Mouse (Mus musculus): Measurements from ENCODE around the gene Map3k9.

Gene Map3k9

DNA sequence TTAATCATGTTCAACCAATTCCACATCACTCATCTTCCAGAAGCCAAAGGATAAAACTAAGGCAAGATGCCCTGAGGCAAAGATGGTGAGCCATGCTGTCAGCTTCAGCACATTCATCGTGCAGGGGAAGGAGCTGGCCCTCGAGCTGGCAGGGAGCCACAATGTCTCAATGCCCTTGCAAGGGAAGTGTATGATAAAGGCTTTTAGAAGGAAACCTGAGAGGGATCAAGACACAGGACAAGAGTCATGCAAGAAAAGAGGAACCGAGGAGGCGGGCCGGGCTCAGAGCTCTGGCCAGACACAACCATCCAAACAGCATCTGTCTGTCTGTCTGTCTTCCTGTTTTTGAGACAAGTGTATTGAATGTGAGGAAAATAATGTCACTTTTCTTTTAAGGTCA is 61.8 kb downstream of the Map3k9 start:
- DNase-seq (ENCODE audit: low read depth, low spot score), result peak; percentile 85

DNA sequence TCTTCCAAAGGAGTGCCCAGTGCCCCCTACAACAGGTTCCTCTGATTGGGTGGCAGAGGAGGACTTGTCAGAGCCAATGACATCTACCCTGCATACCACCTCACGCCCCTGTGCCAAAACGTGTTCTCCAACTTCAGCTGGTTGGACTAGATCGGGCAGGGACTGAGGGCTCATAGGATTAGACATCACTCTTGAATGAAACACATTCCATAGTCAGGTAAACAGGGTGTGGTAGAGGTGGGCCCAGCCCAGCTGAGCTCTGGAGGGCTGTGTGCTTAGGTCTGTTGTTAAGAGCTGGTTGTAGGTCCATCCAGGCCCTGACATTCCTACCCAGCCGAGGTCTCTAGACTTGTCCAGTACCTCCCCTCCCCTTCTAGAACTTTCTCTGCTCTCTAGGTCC is 68.4 kb downstream of the Map3k9 start:
- DNase-seq (ENCODE audit: low read depth, low spot score), result no peak

DNA sequence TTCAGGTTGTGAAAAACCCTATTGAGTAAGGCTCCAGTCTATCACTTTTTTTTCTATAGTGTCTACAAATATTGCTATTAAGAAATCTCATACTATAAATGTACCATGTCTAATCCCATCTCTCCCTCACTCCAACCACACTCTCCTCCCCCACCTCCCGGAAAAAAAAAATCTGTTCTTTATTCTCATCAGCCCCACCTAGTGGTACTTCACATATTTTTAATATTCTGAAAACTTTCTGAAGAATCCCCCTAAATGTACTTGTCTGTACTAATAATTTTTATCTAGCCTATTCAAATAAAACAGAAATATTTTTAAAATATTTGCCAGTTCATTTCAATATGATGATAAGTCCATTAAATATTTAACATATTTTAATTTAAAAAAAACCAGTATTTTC is 78.1 kb downstream of the Map3k9 start:
- peak; percentile 49 for DNase-seq (ENCODE audit: low read depth, low spot score)

DNA sequence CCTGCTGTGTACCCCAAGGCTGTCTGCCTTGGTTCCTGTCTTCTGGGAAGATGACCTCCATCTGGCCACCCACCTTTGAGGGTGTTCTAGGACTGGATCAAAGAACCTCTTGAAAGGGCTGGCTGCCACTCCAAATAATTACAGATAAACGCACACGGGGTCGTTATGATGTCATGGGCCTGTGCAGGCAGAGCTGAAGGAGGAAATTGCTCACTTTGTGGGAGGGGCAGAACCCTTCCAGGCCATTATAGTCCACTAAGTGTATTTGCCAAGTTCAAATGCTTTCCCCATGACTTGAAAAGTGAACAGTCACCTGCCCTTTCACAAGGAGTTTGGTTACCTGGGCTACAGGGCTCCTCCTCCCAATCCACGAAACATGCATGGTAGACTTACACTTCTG is 83.0 kb downstream of the Map3k9 start:
- DNase-seq (ENCODE audit: low read depth, low spot score), result no peak

DNA sequence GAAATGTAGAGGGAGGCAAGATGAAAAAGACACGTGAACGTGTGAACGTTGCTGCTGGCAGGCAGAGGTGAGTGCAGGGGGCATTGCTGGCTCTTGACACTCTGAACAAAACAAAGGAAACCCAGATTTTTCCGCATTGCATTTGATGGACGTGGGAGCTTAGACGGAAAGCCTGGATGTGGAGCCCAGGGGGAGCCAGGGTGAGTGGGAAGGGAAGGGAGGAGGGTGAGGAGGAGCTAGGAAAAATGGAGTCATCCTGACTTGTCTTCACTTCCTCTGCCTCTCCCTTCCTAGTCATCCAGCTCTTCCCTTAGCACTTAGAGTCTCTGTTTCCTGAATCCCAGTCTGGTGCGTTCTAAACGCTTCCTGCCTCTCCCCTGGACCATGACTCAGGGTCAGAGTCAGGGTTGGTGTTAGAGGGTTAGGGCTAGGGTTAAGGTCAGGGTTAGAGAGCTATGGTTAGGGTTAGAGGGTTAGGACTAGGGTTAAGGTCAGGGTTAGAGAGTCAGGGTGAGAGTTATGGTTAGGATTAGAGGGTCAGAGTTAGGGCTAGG is 89.7 kb downstream of the Map3k9 start:
- DNase-seq (ENCODE audit: low read depth, low spot score), result peak; percentile 27

DNA sequence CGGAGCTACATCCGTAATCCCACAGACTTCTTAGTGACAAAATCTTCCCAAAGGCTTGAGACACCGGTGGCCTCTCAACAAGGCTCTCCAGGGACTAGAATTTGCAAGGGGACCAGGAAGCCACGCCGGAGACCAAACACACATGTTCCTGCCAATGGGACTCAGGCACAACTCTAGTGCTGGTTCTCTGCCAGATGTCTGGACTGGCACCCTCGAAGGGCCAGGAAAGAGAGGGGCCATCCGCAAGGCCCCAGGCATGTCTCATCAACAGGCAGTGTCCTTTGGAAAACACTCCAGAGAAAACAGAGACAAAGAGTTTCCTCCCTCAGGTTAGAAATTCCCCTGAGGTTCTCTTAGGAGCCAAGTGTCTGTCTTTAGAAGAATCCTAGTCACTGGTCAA is 90.2 kb downstream of the Map3k9 start:
- DNase-seq (ENCODE audit: low read depth, low spot score), result no peak

DNA sequence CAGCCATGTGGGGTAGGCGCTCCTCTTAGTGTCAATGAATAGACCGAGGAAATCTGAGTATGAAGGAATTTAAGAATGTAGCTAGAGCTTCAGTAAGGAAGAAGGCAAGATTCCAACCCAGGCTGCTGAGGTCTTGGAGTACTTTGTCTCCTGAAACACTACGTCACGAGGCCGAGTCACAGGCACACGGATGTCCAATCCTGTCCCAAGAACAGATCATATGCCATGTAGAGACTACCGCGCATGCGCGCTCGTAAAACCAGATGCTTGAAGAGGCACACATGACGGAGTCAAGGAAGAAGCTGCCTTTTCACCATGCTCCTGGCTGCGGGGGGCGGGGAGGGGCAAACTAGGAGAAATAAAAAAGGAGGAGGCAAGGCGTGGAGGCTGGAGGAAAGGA is 90.9 kb downstream of the Map3k9 start:
- no peak for DNase-seq (ENCODE audit: low read depth, low spot score)

DNA sequence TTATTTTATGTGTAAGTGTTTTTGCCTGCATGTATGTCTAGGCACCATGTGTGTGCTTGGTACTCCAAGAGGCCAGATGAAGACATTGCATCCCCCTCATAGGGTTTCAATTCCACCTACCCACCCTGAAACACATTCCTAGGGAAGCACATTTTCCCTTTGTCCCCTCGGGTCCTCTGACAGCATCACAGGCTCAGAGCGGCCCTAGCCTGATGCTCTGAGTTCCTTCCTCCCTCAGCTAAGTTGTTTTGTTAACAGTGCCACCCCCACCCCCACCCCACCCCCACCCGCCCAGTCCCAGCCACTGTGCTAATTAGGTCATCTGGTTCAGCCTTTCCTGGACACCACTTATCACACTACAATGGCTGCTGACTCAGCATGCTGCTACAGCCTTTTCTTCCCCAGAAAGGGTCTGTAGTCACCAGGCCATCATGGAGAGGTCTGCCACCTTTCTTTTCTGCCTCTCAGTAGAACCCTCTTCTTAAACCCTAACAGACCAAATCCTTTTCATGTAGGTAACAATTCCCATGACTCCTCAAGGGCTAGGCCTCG is 91.4 kb downstream of the Map3k9 start:
- DNase-seq (ENCODE audit: low read depth, low spot score), result no peak

DNA sequence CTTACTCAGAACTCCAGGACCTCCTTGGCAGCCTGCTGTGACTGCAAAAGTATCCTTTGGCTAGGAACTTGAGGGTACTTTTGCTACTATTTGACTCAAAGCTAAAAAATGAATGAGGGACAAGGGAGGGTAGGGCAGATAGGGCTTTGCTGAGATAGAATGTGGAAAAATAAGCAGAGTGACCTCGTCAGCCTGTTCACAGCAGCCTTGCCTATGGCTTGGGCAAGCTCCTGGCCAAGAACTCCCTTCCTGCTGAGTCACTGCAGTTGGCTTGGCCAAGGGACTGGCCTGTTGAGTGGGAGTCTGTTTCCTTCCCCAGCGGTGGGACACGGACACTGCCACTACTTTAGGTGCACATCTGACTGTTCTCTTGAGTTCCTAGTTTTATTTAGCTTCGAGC is 92.4 kb downstream of the Map3k9 start:
- DNase-seq (ENCODE audit: low read depth, low spot score), result peak; percentile 64

DNA sequence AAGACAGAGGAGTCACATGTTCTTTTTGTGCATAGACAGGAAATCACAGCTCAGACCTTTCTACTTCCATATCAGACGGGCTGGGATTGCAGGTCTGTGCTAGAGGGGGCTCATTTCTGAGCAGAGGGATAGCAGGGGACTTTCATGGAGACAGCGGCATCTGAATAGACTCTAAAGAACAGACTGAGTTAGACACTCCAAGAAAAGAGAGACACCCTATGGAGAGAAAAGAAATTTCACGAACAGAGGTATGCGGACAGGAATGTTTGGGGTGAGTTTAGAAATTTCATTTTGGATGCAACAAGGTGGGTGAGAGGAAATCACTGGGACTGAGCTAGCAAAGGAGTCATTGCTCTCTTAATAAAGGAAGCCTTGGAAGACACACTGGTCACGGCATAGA is 93.1 kb downstream of the Map3k9 start:
- DNase-seq (ENCODE audit: low read depth, low spot score), result no peak

DNA sequence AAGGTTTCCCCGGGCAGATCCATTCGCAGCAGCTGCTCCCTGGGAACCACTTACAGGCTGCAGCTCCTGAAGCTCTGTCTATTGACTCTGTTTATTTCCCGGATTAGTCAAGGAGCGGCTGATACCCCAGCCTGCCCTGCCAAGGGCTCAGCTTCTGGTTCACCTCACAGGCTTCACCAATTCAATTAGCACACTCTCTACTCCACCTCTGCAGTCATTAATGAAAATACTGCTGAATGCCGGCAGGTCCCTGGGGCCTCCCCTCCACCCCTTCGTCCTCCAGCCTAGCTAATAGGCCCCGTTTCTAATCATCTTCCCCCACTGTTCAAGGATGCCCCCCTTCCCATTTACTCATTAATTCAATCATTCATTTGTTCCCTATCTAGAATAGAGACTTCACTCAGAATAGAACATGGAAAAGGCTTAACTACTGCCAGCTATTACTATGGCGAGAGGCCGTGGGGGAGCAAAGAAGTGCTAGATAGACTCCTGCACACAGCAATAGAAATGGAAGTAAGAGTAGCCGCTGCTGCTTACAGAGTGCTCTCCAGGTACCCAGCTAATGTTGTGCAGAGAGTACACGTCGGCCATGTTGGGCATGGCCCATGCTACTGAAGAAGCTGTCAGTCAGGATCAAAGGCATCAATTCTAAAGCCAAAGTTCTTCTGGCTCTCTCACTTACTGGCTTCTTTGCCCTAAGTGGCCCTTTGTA is 94.4 kb downstream of the Map3k9 start:
- DNase-seq (ENCODE audit: low read depth, low spot score), result no peak

DNA sequence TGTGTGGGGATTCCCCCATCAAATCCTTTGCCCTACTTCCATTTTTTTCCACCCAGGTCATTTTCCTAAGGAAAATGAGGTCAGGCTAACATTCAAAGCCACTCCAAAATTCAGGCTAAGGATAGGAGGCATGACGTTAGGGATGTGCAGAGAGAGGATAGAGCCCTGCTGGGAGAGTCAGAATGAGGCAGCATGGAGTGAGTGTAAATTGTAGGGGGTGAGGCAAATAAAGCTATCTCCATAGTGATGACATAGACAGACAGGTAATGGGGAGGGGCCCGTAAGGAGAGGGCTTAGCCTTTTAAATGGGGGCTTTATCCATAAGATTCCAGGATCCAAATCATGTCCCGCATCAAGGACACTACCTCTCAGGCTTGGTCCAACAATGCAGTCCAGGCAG is 95.0 kb downstream of the Map3k9 start:
- no peak for DNase-seq (ENCODE audit: low read depth, low spot score)

DNA sequence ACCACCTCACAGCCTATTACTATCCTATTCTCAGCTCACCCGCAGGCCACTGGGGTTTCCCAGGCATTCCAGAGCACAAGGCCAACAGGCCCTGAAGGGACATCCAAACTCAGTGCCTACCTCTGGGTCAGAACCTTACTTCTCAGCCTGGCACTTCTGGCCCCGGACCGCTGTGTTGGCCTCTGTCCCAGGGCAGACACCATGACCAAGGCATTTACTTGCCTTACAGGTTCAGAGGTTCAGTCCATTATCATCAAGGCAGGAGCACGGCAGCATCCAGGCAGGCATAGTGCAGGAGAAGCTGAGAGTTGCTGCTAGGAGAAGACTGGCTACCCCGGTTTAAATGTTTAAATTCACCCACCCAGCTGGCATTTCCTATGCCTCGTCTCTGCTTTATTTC is 96.9 kb downstream of the Map3k9 start:
- no peak for DNase-seq (ENCODE audit: low read depth, low spot score)

DNA sequence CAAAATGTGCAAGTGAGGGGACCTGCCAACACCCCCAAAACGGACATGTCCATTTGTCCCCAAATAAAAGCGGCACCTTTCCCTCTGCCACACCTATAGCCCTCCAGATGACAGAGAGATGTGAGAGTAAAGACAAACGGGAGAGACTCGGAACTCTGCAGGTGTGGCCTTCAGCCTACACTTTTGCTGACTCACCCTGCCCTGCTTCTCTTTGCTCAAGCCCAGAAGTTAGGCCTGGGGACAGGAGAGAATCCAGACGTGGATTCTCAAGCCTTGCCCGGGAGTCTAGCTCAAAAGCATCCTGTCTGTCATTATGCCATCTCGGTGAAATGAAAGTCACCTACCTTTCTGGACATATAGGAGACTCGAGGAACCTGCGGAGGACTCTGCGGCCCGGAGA is 97.6 kb downstream of the Map3k9 start:
- no peak for DNase-seq (ENCODE audit: low read depth, low spot score)

DNA sequence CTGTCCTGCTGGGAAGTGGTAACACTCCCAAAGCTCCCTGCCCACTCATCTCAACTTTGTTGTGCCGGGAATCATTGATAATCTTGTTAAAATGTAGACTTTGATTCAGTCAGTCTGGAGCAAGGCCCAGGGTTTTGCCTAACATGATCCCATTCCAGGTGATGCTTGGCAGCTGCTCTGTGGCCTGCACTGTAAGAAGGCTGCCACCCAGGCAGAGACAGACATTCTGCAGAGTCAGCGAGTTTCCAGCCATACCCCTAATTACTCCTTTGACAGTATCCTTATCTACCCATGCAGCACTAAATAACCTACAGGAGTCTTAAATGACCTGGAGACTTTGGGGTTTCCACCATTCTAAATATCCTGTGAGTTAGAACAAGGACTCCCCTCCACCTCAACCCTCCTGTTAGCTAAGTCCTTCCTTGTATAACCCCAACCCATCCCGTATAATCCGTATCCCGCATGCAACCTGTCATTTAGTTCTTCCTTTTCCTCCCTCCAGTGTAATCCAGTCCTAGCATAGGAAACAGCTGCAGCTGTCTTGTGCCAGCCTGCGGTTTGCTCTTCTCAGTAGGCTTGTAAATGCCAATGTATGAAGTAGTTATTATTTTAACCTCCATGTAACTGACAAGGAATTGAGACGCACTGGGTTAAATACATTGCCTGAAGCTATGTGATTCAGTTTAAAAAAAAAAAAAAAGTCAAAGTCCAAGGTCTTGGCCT is 101.0 kb downstream of the Map3k9 start:
- DNase-seq (ENCODE audit: low read depth, low spot score), result peak; percentile 51

DNA sequence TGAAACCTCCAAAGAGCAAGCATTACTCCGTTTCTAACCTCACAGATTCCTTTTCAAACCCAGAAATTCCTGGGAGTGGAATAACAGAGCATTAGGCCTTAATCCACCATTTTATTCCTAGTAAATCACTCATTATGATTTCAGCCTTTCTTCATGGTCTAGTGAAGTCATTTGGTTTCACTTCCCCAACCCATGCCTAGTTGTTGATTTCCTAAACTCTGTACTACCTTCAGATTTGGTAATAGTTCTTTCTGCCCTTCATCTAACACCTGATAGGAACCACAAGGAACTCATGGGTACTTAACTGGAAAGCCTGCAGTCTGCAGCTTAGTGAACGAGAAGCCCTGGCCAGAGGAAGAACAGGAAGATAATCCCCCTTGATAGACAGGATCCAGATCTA is 105.4 kb downstream of the Map3k9 start:
- no peak for DNase-seq (ENCODE audit: low read depth, low spot score)

All from 3T3-L1 (cell line).